Mouse (Mus musculus): Measurements from ENCODE around the gene Diaph3.

DNA sequence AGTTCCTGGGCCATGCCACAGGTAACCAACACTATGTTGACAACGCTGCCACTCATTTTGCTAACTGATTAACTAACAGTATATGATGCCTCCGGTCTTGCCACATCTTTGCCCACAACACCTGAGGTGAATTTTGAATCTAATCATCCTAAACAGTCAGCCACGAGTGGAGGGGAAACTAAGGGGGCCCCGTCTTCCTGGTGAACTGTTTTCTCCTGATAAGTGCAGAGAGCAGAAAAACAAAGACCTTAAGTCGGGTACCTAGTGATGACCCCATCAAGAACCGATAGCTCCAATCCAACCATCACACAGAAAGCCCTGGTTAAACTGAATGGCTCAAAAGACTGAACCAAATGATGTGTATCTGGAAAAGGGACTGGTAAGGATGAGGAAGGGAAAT is 8.6 kb upstream of the Diaph3 start:
- TF ChIP-seq POLR2A (IDR thresholded peaks at IDR 0.05; ENCODE audit: low read depth, low read length) (no peak), CTCF (IDR thresholded peaks at IDR 0.05; ENCODE audit: extremely low read depth, insufficient read depth, insufficient read length, insufficient replicate concordance) (no peak)
